Mouse (Mus musculus): ENCODE measurements around the gene Tnmd.
A peak's percentile ranks its signal among the peaks of the same experiment; 100 is the strongest.

Tnmd gene

GRCm38 (mm10) chrX:133850680-133851079 lies at the start of gene Tnmd:
TSS of gene Tnmd (plus strand) at chrX:133850980.
- DNase-seq (ENCODE audit: low spot score) = no peak

- no peak for DNase-seq (ENCODE audit: low spot score)
These were observed 2.9 kb downstream of the Tnmd start for GRCm38 (mm10) chrX:133853637-133854036.

- DNase-seq (ENCODE audit: low spot score) = no peak
These were observed 19.0 kb downstream of the Tnmd start for GRCm38 (mm10) chrX:133869743-133870142.

- DNase-seq (ENCODE audit: low spot score) = no peak
These were observed 36.5 kb downstream of the Tnmd start for GRCm38 (mm10) chrX:133887308-133887707.

- DNase-seq (ENCODE audit: low spot score) = no peak
These were observed 37.3 kb downstream of the Tnmd start for GRCm38 (mm10) chrX:133888111-133888510.

GRCm38 (mm10) chrX:133898014-133898542 lies 47.3 kb downstream of the Tnmd start, which contains the start of gene Tspan6:
TSS of gene Tspan6 (minus strand) at chrX:133898429.
- peak; percentile 62 for DNase-seq (ENCODE audit: low spot score)

GRCm38 (mm10) chrX:133908261-133908660 lies 57.5 kb downstream of the Tnmd start, which contains the start of gene Srpx2:
TSS of gene Srpx2 (plus strand) at chrX:133908426.
- no peak for DNase-seq (ENCODE audit: low spot score)

- no peak for DNase-seq (ENCODE audit: low spot score)
These were observed 60.8 kb downstream of the Tnmd start for GRCm38 (mm10) chrX:133911397-133912103.

GRCm38 (mm10) chrX:133913006-133913405 lies 62.2 kb downstream of the Tnmd start:
- DNase-seq (ENCODE audit: low spot score) = no peak

GRCm38 (mm10) chrX:133914219-133914618 lies 63.4 kb downstream of the Tnmd start:
- no peak for DNase-seq (ENCODE audit: low spot score)
